Comparison of ENCODE assay signal across 8 mouse cellular contexts in genomic region chr10:62791251-62792176, GRCm38 (mm10). TPM values are rescaled to one million over a fixed set of nuclear protein-coding genes. Genes with fewer than 3 reads are reported as not detected.
DNase-seq lines count a peak whose midpoint lies in the region; ATAC-seq lines count a peak whose summit lies in the region.

No protein-coding gene starts in this region.

- DNase-seq in urinary bladder, postnatal 10 days (ENCODE audit: low spot score), result peak; percentile 10
- DNase-seq in urinary bladder, adult 2 months (ENCODE audit: low spot score), result no peak
- DNase-seq in frontal cortex, postnatal 10 days (ENCODE audit: low spot score in 2 of 2), result peak; percentile 26 to 52
- DNase-seq in layer of hippocampus, postnatal 25 days (ENCODE audit: extremely low spot score in 1 of 2, low spot score in 1 of 2), result peak; percentile 11 to 28
- DNase-seq in yolk sac, embryonic 10.5 days (ENCODE audit: low spot score), result peak; percentile 31

- peak overlapping the region; percentile 97 for H3K4me3 ChIP-seq in erythroblast, embryonic 14.5 days (replicated peaks)
- H3K4me3 ChIP-seq in midbrain, embryonic 13.5 days (replicated peaks), result peak overlapping the region; percentile 99

- 2% methylated on average over 64 of the region's 78 CpGs for WGBS in midbrain, embryonic 13.5 days

- peak overlapping the region; percentile 99 for H3K9ac ChIP-seq in midbrain, embryonic 13.5 days (replicated peaks)

- peak overlapping the region; percentile 95 for H3K27ac ChIP-seq in midbrain, embryonic 13.5 days

- ATAC-seq in erythroblast, adult 5-6 weeks (replicated peaks; ENCODE audit: low FRiP score, poor library complexity, severe bottlenecking), result no peak
- ATAC-seq in midbrain, embryonic 13.5 days, result peak; percentile 89

- H3K27me3 ChIP-seq in erythroblast, embryonic 14.5 days (ENCODE audit: control insufficient read depth), result no peaks in the 10 kb centered on the region
- H3K27me3 ChIP-seq in midbrain, embryonic 13.5 days, result no peaks in the 10 kb centered on the region

- H3K36me3 ChIP-seq in erythroblast, embryonic 14.5 days (ENCODE audit: control insufficient read depth), result peaks cover 40% of the 10 kb centered on the region
- peaks cover 36% of the 10 kb centered on the region for H3K36me3 ChIP-seq in midbrain, embryonic 13.5 days

- H3K9me3 ChIP-seq in erythroblast, embryonic 14.5 days (ENCODE audit: control insufficient read depth, low read length), result no peaks in the 10 kb centered on the region
- no peaks in the 10 kb centered on the region for H3K9me3 ChIP-seq in midbrain, embryonic 13.5 days

- H3K4me1 ChIP-seq in erythroblast, embryonic 14.5 days (ENCODE audit: control insufficient read depth), result peaks cover 26% of the 10 kb centered on the region
- H3K4me1 ChIP-seq in midbrain, embryonic 13.5 days (replicated peaks), result peaks cover 35% of the 10 kb centered on the region

- H3K4me2 ChIP-seq in midbrain, embryonic 13.5 days (replicated peaks), result peak overlapping the region; percentile 78

RNA-seq across cellular contexts. Expression of gene Ccar1, which starts 0.6 kb away (rescaled TPM):
- 0.51 and 0.70 TPM in 2 replicates for polyA plus RNA-seq in erythroblast, embryonic 14.5 days (2012)
- total RNA-seq in erythroblast, adult 5-6 weeks (2015; ENCODE audit: low replicate concordance), result 49.9 and 82.2 TPM in 2 replicates
- 59.5 and 98.3 TPM in 2 replicates for total RNA-seq in erythroblast, adult 5-6 weeks (2017; ENCODE audit: low replicate concordance)
- 28.5 and 33.3 TPM in 2 replicates for polyA plus RNA-seq in urinary bladder, adult 2 months (2012; rRNA removed)
- 10 to 100 TPM; 52.3 to 64.1 TPM for total RNA-seq in layer of hippocampus, postnatal 25 days (2021)
- 132 and 136 TPM in 2 replicates for polyA plus RNA-seq in midbrain, embryonic 13.5 days (2015; fragmentation: Nextera tagmentation; extraction: Ambion mirVana)

Comparison
In these comparisons a context has a peak if more than half of its experiments do, and no peak if none do; other contexts are left out.
1. RNA of gene Ccar1, which starts 0.6 kb away (polyA plus RNA-seq): 132 to 136 TPM in midbrain, embryonic 13.5 days and 28.5 to 33.3 TPM in urinary bladder, adult 2 months; 0.51 to 0.70 TPM in erythroblast, embryonic 14.5 days; every median in the first group is over 10 times any median in the second.